In genomic region chr5:111671762-111672161, GRCm38 (mm10) we compare ENCODE assay signal across 12 mouse cellular contexts.
DNase-seq lines count a peak whose midpoint lies in the region; ATAC-seq and TF ChIP-seq lines count a peak whose summit lies in the region.
"Had no signal": no experiment of that assay in that cellular context is flagged by ENCODE, and none has a peak within 500 bp of the region (broad histone marks: within the 10 kb centered on the region; RNA-seq: fewer than 3 reads in every experiment).

No protein-coding gene starts in this region.

- H3K9me3 ChIP-seq in heart, embryonic 13.5 days: peaks cover 7% of the 10 kb centered on the region; the same call in 1 of the 2 replicates
- no peaks in the 10 kb centered on the region for H3K9me3 ChIP-seq in heart, embryonic 11.5 days (replicated peaks; ENCODE audit: control insufficient read depth, low read length)
- H3K9me3 ChIP-seq in midbrain, embryonic 10.5 days (replicated peaks): peaks cover 14% of the 10 kb centered on the region
- H3K9me3 ChIP-seq in midbrain, embryonic 16.5 days (replicated peaks; ENCODE audit: control insufficient read depth, low read length, poor library complexity, severe bottlenecking): no peaks in the 10 kb centered on the region; the same call in 1 of the 2 replicates
- peaks cover 11% of the 10 kb centered on the region; the same call in 1 of the 2 replicates for H3K9me3 ChIP-seq in embryonic facial prominence, embryonic 14.5 days (ENCODE audit: control insufficient read depth, low read length)
- H3K9me3 ChIP-seq in stomach, embryonic 16.5 days (replicated peaks; ENCODE audit: control insufficient read depth, low read length): peaks cover 11% of the 10 kb centered on the region; the same call in 1 of the 2 replicates

- TF ChIP-seq CTCF in gastrocnemius, adult 2 months (IDR thresholded peaks at IDR 0.05): no peak

- no peak for ATAC-seq in heart, embryonic 13.5 days (ENCODE audit: extremely low read depth, insufficient number of reproducible peaks, low FRiP score, low TSS enrichment)
- no peak for ATAC-seq in heart, embryonic 11.5 days (replicated peaks; ENCODE audit: insufficient number of reproducible peaks, low FRiP score, low TSS enrichment)
- no peak for ATAC-seq in midbrain, embryonic 16.5 days
- ATAC-seq in embryonic facial prominence, embryonic 14.5 days (ENCODE audit: low read depth): no peak
- no peak for ATAC-seq in stomach, embryonic 16.5 days (ENCODE audit: insufficient read depth, low FRiP score)
- ATAC-seq: activated CD4-positive, CD25-positive, alpha-beta regulatory T cell, adult 4 months had no signal

- DNase-seq in midbrain, embryonic 10.5 days (ENCODE audit: low spot score): no peak
- no peak for DNase-seq in embryonic facial prominence, embryonic 14.5 days (ENCODE audit: low spot score)
- no peak for DNase-seq in gastrocnemius, adult 2 months
- no peak for DNase-seq in ovary, postnatal 14 days (ENCODE audit: low spot score)
- DNase-seq: cerebellum, adult 9-11 months; kidney, adult 9 months; right cerebral cortex, postnatal 25 days had no signal

- H3K4me1 ChIP-seq in heart, embryonic 13.5 days: peaks cover 35% of the 10 kb centered on the region
- peaks cover 10% of the 10 kb centered on the region for H3K4me1 ChIP-seq in heart, embryonic 11.5 days (ENCODE audit: control insufficient read depth, insufficient read depth, low read length)
- H3K4me1 ChIP-seq in midbrain, embryonic 10.5 days: peaks cover 27% of the 10 kb centered on the region
- peaks cover 4% of the 10 kb centered on the region; the same call in 1 of the 2 replicates for H3K4me1 ChIP-seq in midbrain, embryonic 16.5 days (ENCODE audit: control insufficient read depth, insufficient read depth, low read length)
- H3K4me1 ChIP-seq in embryonic facial prominence, embryonic 14.5 days (ENCODE audit: control insufficient read depth, insufficient read depth, low read length): peaks cover 28% of the 10 kb centered on the region
- peaks cover 30% of the 10 kb centered on the region for H3K4me1 ChIP-seq in stomach, embryonic 16.5 days (ENCODE audit: control insufficient read depth, insufficient read depth, low read length)

- H3K4me3 ChIP-seq in heart, embryonic 13.5 days: no peak overlapping the region
- no peak overlapping the region for H3K4me3 ChIP-seq in heart, embryonic 11.5 days (ENCODE audit: low read depth, low read length)
- no peak overlapping the region for H3K4me3 ChIP-seq in midbrain, embryonic 10.5 days
- H3K4me3 ChIP-seq in midbrain, embryonic 16.5 days (ENCODE audit: low read depth, low read length): no peak overlapping the region
- no peak overlapping the region for H3K4me3 ChIP-seq in embryonic facial prominence, embryonic 14.5 days (ENCODE audit: low read depth, low read length)
- no peak overlapping the region for H3K4me3 ChIP-seq in stomach, embryonic 16.5 days (replicated peaks; ENCODE audit: low read length)
- no peak overlapping the region for H3K4me3 ChIP-seq in gastrocnemius, adult 2 months

- peaks cover 7% of the 10 kb centered on the region; the same call in 1 of the 2 replicates for H3K27me3 ChIP-seq in heart, embryonic 13.5 days (replicated peaks)
- no peaks in the 10 kb centered on the region for H3K27me3 ChIP-seq in heart, embryonic 11.5 days (ENCODE audit: control insufficient read depth, insufficient read depth, low read length)
- peaks cover 23% of the 10 kb centered on the region for H3K27me3 ChIP-seq in midbrain, embryonic 10.5 days (ENCODE audit: low read depth, poor library complexity, severe bottlenecking)
- no peaks in the 10 kb centered on the region for H3K27me3 ChIP-seq in midbrain, embryonic 16.5 days (ENCODE audit: control insufficient read depth, insufficient read depth, low read depth, low read length)
- no peaks in the 10 kb centered on the region for H3K27me3 ChIP-seq in embryonic facial prominence, embryonic 14.5 days (replicated peaks; ENCODE audit: control insufficient read depth, insufficient read depth, low read length)
- no peaks in the 10 kb centered on the region for H3K27me3 ChIP-seq in stomach, embryonic 16.5 days (ENCODE audit: control insufficient read depth, insufficient read depth, low read length)

- no peaks in the 10 kb centered on the region for H3K36me3 ChIP-seq in heart, embryonic 13.5 days
- H3K36me3 ChIP-seq in heart, embryonic 11.5 days (ENCODE audit: control insufficient read depth, insufficient read depth, low read length): no peaks in the 10 kb centered on the region
- H3K36me3 ChIP-seq in midbrain, embryonic 10.5 days: no peaks in the 10 kb centered on the region
- H3K36me3 ChIP-seq in midbrain, embryonic 16.5 days (ENCODE audit: control insufficient read depth, insufficient read depth, low read length): no peaks in the 10 kb centered on the region
- H3K36me3 ChIP-seq in embryonic facial prominence, embryonic 14.5 days (ENCODE audit: control insufficient read depth, insufficient read depth, low read length): no peaks in the 10 kb centered on the region
- H3K36me3 ChIP-seq in stomach, embryonic 16.5 days (ENCODE audit: control insufficient read depth, insufficient read depth, low read length): no peaks in the 10 kb centered on the region

- intact Hi-C loops in gastrocnemius, adult 2 months (cut with DNase I): no loop called here

- WGBS in heart, embryonic 13.5 days: 49% methylated on average over 6 of the region's 6 CpGs
- 52% methylated on average over 6 of the region's 6 CpGs for WGBS in heart, embryonic 11.5 days (ENCODE audit: insufficient replicate concordance)
- WGBS in midbrain, embryonic 10.5 days: 90% methylated on average over 6 of the region's 6 CpGs
- WGBS in midbrain, embryonic 16.5 days: 79% methylated on average over 6 of the region's 6 CpGs
- WGBS in embryonic facial prominence, embryonic 14.5 days: 69% methylated on average over 6 of the region's 6 CpGs
- WGBS in stomach, embryonic 16.5 days: 37% methylated on average over 6 of the region's 6 CpGs

- 0 out of 2 replicates have a peak overlapping the region, but pooled peaks have one; percentile 2 for H3K27ac ChIP-seq in heart, embryonic 13.5 days (replicated peaks)
- no peak overlapping the region for H3K27ac ChIP-seq in heart, embryonic 11.5 days (ENCODE audit: low read depth, low read length)
- peak overlapping the region; percentile 55 for H3K27ac ChIP-seq in midbrain, embryonic 10.5 days (replicated peaks)
- H3K27ac ChIP-seq in midbrain, embryonic 16.5 days (ENCODE audit: low read length): no peak overlapping the region; the same call in 1 of the 2 replicates
- peak overlapping the region; percentile 55; the same call in 1 of the 2 replicates for H3K27ac ChIP-seq in embryonic facial prominence, embryonic 14.5 days (replicated peaks; ENCODE audit: low read depth, low read length)
- H3K27ac ChIP-seq in stomach, embryonic 16.5 days (ENCODE audit: low read length): peak overlapping the region; percentile 65; the same call in 1 of the 2 replicates
- no peak overlapping the region; the same call in 1 of the 2 replicates for H3K27ac ChIP-seq in gastrocnemius, adult 2 months

- H3K4me2 ChIP-seq in heart, embryonic 13.5 days: no peak overlapping the region
- no peak overlapping the region for H3K4me2 ChIP-seq in heart, embryonic 11.5 days
- H3K4me2 ChIP-seq in midbrain, embryonic 16.5 days (ENCODE audit: low read length): no peak overlapping the region
- H3K4me2 ChIP-seq in embryonic facial prominence, embryonic 14.5 days (ENCODE audit: low read depth, low read length): no peak overlapping the region
- no peak overlapping the region for H3K4me2 ChIP-seq in stomach, embryonic 16.5 days (ENCODE audit: low read depth, low read length)

- H3K9ac ChIP-seq in heart, embryonic 13.5 days: no peak overlapping the region
- H3K9ac ChIP-seq in heart, embryonic 11.5 days (ENCODE audit: low read depth, low read length): no peak overlapping the region
- no peak overlapping the region for H3K9ac ChIP-seq in midbrain, embryonic 16.5 days (ENCODE audit: low read depth, low read length)
- no peak overlapping the region for H3K9ac ChIP-seq in embryonic facial prominence, embryonic 14.5 days (ENCODE audit: low read depth, low read length)
- no peak overlapping the region for H3K9ac ChIP-seq in stomach, embryonic 16.5 days (ENCODE audit: low read length)

Comparison
In these comparisons a context has a peak if more than half of its experiments do, and no peak if none do; other contexts are left out.
1. H3K27ac ChIP-seq: peak in heart, embryonic 13.5 days (single experiment), midbrain, embryonic 10.5 days (single experiment), embryonic facial prominence, embryonic 14.5 days (single experiment) and stomach, embryonic 16.5 days (single experiment); none in heart, embryonic 11.5 days (single experiment), midbrain, embryonic 16.5 days (single experiment) and gastrocnemius, adult 2 months (single experiment).